Mouse (Mus musculus) bone marrow macrophage, adult 2 months (primary cell): ENCODE results near the gene Wee2.

Experiments used
- CTCF ChIP-seq: IDR thresholded peaks from 2 replicates; pipeline ENCODE4 v1.5.1; 2012; ENCODE audit warnings: low read depth, mild to moderate bottlenecking, low read length, moderate library complexity
- POLR2A ChIP-seq: IDR thresholded peaks from 2 replicates; pipeline ENCODE4 v1.6.1; 2012; ENCODE audit warnings: mild to moderate bottlenecking, low read depth, low read length, borderline replicate concordance

- TF ChIP-seq POLR2A (no peak), CTCF (no peak)
These were observed 15.1 kb upstream of the Wee2 start for GRCm38 (mm10) chr6:40423774-40424173.
